Mouse (Mus musculus) ES-Bruce4 (cell line): Measurements from ENCODE around the gene Lctl.

ENCODE experiments used
- CTCF ChIP-seq: IDR thresholded peaks from one replicate; pipeline ENCODE4 v1.8.1; 2011; ENCODE audit warnings: low read depth, low read length
- EP300 ChIP-seq: IDR thresholded peaks from 2 replicates; pipeline ENCODE4 v1.6.1; 2011; ENCODE audit warnings: low read depth, low read length; ENCODE audit not compliant: insufficient read depth
- POLR2A ChIP-seq: IDR thresholded peaks from one replicate; pipeline ENCODE4 v1.8.1; 2011; ENCODE audit warnings: low read length; ENCODE audit not compliant: insufficient read depth

GRCm38 (mm10) chr9:64122601-64123000, 5.7 kb downstream of the Lctl start:
- TF ChIP-seq EP300 (peak; percentile 61; the same call in 1 of the 2 replicates), POLR2A (no peak), CTCF (no peak)
